Mouse (Mus musculus): ENCODE results near the gene Bivm.

Bivm gene

DNA sequence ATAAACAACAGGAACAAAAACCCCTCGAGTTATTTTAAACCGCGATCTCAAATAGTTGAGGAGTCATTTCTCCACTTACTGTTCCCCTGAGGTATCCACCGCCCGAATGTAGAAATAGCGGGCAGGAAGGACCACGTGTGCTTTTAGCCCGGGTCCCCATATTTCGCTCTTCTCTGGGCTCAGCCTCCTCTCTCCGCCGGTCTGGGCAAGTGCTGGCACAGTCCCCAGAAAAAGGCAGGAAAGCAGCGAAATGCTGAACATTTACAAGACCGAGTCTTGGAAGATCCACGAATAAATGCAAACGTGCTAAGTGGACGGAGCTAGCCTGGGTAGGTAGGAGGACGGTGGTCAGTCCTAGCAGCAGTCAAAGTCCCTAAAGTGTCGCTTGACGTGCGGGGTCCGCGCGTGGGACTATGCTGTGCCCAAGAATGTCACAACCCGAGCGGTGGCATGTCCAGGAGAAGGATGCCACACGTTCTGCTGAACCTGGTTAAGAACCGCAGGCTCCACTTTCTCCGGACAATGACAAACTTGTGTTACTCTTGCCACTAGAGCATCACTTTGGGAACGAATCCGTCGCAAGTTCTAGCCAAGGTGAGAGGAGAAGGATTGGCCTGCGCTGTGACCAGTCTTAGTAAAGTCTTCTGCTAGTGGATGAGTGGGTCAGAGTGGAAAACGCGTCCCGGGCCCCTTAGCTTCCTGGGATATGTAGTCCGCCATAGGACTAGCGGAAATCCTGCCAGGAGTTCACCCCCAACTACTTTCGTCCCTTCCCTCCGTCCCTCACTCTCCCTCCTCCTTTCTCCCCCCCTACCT is at the start of gene Bivm, which contains the start of gene Kdelc1:
Gene Bivm, plus strand, starts transcription at position 719 of the 816 bp plus-strand sequence.
Gene Kdelc1, minus strand, starts transcription at position 570 of the 816 bp plus-strand sequence.
- DNase-seq (ENCODE audit: low spot score) = peak; percentile 97

DNA sequence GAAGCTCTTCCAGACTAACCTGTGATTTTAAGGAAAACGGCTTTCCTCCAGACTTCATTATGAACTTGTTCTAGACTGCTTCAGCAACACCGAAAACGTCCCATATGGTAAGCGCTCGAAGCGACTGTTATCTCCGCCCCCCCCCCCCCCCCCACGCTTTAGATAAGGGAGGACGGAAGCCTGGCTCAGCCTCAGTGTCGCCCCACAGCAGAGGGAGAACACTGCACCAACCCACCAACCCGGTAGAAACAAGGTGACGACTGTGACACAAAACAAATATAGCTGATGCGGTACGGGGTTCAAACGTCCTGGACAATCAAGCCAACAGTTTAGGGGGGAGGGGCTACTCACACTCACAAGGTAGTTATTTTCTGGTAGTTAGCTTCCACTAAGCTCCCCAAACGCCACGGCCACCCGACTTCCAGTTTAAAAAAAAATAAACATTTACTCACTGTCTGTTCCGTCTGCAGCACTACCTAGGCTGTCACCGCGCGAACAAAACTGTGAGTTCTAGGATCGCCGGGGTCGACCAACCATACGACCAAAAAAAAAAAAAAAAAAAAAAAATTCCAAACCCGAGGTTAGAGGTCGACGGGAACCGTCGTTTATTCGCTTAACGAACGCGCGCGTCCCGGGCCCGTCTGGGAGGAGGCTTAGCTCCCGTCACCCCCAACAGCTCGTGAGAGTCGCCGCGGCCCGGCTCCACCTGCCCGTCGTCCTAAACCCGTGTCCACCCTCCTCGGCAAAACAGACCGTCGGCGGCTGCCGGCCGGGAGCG is 17.1 kb upstream of the Bivm start:
- DNase-seq (ENCODE audit: low spot score) = peak; percentile 66

DNA sequence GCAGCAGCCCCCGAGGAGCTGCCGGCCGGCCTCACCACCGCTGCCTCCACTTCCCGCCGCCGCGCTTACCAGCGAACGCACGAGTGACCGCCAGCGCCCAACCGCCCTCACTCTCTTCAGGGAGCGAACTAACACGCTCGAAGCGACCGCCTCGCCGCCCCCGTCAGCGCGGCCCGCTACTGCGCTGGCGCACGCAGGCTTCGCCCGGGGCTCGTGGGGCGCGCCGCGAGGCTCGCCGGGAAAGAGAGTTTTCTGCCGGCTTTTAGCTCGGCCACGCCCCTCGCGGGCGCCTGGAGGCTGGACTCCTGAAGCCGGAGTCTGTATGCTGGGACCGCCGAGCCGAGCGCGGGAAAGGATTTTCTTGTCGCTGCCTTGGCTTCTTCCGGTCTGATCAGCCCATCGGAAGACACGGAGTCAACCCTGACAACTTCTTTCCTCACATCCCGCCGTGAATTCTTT is 16.5 kb upstream of the Bivm start, which contains the start of gene Tex30:
Gene Tex30, minus strand, starts transcription at position 183 of the 459 bp plus-strand sequence.
- peak; percentile 98 for DNase-seq (ENCODE audit: low spot score)

DNA sequence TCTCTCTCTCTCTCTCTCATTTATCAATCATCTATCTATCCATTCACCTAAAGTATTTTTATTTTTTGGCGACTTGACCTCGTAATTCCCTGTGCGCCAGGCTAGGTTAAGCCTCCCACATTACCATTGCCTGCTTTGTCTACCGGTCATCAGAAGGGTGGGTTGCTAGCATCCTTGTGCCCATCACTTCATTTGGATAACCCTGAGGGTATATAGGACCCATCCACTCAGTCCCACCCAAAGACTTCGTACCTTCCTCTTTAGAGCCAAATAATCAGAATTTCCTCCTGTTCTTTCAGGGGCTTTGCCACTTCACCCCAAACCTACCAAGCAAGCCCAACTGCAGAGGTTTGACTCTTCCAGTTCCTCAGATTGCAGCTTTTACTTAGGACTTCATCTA is 15.8 kb upstream of the Bivm start:
- peak; percentile 33 for DNase-seq (ENCODE audit: low spot score)

DNA sequence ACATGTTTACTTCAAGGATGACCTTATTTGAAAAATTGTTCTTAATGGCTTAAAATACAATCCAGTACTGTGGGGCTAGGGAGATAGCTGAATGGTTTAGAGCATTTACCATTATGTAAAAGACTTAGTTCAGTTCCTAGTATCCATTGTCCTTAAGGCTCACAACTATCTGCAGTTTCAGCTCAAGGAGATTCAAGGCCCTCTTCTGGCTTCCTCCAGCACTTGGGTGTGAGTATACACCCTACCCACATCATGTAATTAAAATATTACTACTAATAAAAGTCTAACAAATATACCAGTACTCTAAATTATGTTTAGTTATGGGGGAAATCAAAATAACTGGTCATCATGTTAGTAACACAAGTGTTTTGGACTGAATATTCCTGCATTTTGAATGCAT is 1.2 kb upstream of the Bivm start:
- DNase-seq (ENCODE audit: low spot score) = peak; percentile 31

DNA sequence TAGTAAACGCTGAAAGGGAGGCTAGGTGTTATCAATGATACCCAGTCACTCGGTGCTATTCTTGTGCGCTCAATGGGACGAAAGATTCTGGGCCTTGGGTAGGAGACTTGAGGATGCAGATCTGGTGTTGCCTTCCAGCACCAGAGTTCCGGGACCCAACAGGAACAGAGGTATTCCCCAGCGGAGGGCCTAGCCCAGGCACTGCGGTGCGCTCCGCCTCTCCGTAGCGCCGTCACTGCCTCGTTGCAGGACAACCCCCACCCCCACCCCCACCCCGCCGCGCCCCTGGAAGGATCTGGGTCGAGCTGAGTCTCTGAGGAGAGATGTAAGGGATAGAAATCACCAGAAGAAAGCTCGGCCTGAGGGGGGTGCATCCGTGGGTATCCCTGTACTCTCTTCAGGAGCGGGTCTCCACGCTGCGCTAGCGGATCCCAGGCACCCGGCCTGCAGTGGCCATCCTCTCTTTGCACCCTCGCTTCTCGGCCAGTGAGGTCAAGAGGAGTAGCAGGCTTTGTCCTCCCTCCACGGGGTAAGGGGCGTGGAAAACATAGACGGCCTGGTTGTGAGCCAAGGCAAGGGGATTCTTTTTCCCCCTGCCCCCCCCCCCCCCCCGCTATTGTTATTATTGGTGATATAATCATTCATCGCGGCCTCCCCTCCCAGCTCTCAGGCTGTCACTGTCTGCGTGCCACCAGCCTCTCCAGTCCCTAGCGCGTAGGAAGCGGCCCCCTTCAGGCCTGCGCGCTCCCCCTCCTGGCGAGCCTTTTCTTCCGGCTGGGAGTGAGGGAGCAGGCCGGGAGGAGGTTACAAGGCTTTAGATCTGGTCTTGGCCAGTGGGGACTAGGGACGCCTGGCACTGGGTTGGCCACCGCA is 680 bp downstream of the Bivm start:
- peak; percentile 92 for DNase-seq (ENCODE audit: low spot score)

DNA sequence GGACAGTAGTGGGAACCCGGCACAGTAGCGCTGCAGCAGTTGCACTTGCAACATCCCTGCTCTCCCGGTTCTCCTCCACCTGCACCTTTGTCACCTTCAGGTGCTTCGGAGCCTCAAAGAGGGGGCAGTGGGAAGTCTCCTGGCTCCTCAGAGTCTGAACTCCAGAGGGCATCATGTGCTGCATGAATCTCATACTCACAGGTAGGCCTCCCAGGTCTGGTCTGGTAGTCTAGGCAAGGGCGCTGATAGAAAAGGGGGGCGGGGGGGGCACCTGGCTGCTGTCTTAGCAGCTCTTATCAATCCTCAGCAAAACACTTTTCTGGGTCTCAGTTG is 1.3 kb downstream of the Bivm start:
- DNase-seq (ENCODE audit: low spot score) = no peak

DNA sequence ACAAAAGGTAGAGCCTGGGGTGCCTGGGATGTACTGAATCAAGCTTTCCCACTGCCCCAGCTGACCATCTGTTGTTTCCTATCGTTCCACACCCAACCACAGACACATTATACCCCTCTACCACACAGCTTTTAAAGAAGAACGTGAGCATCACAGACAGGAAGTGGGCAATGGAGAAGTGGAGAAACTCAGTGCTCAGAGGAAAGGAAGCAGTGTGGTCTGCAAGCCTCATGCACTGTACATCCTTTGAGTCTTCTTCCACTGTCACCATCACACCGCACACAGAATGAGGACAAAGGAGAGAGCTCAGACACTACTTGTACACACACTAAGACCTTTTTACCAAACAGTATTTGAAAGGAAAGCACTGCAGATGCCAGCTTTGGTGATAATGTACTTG is 3.5 kb downstream of the Bivm start:
- no peak for DNase-seq (ENCODE audit: low spot score)

DNA sequence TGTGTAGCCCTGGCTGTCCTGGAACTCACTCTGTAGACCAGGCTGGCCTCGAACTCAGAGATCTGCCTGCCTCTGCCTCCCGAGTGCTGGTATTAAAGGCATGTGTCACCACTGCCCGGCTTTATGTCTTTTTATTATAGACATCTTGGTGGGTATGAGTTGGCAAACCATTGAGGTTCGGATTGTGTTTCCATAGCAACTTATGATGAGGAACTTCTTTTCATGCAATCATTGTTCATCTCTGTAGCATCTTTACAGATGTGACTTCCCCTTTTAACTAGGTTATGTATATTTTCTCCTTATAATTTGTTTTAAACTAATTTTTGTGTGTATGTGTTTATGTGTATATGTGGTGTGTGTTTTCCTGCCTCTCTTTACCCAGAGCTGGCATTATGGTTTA is 6.8 kb downstream of the Bivm start:
- DNase-seq (ENCODE audit: low spot score) = no peak

DNA sequence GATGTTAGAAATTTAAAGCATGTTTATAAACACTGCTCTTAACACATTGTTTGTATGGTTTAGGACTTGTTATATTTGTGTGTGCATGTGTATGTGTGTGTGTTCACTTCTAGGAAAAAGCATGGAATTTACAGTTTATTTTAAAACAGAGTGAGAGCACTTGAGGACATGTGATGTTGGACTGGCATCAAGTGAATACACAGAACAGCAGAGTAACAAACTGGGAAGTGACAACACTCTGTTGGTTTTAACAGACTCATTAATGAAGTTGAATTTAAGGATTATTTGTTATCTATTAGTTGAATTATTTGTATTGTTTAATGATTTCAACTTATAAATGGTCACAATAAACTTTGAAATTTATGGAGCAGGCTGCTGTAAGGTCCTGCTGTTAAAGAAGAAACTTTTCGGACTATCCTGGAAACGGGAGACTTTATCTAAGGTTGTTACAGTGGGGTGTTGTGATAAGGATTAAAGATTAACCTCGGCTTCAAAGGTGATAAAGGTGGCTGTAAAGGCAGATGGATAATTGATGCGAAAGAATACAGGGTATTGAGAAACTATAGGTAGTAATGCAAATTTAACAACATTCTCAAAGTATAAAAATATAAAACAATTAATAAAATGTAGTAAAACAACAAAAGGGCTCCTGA is 11.3 kb downstream of the Bivm start:
- DNase-seq (ENCODE audit: low spot score) = no peak

DNA sequence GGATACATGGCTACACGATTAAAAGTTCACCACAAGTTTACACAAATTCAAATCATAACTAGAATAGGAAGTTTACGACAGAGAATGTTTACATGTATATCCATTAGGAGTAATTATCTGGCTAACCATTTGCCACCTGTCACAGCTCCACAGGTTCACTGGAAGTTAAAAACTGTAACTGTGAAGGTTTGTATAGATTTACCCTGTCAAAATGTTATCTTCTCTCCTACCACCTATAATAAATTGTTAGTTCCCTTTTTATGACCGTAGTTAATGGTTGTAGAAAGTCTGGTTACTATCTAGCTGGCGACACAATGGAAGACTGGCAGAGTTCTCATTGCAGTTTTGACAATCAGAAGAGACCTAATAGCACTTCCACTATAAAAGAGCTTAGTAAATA is 21.5 kb downstream of the Bivm start:
- no peak for DNase-seq (ENCODE audit: low spot score)

DNA sequence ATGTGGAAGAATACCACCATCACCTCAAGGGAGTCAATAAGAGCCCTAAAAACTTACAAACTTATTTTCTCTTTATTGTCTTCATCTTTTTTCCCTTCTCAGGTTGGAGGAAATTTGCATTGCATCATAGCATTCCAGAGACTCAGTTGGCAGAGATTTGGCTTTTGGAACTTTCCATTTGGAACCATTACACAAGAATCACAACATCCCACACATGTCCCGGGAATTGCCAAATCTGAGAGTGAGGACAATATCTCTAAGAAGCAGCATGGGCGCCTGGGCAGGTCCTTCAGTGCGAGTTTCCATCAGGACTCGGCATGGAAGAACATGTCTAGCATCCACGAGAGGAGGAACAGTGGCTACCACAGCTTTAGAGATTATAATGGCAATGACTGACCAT is 24.0 kb downstream of the Bivm start:
- no peak for DNase-seq (ENCODE audit: low spot score)

DNA sequence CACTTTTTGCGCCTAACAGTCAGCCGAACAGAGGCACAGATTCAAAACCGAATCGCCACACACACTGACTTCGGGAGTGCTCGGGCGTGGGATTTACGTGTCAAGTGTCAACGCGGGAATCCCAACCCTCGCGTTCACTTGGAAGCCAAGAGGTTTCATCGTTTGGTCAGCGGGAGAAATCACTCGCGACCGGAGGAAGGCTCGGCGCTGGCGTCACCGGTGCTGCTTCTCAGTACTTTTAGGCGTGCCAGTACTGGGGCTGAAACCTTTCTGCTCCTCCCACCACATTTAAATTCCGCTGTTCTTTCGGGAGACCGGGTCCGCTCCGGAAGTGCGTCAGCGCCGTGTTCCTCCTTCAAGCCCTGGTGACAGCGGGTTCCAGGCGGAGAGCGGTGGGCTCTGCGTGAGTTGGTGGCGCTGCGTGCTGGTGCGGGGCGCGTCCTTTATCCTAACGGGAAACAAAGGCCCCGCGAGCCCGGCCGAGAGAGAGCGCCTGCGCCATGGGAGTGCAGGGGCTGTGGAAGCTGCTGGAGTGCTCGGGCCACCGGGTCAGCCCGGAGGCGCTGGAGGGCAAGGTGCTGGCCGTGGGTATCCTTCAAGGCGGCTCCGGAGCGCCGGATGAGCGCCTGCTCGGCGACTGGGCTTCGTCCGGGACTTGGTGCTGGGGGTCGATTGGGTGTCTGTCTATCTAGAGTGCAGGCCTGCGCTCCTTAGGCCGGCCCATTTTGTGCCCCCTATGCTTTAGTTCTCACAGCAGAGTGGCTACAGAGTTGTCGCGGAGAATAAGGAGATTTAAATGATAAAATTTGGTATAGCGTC is 29.0 kb downstream of the Bivm start, which contains the start of gene Ercc5:
Gene Ercc5, plus strand, starts transcription at position 182 of the 819 bp plus-strand sequence.
- peak; percentile 94 for DNase-seq (ENCODE audit: low spot score)

DNA sequence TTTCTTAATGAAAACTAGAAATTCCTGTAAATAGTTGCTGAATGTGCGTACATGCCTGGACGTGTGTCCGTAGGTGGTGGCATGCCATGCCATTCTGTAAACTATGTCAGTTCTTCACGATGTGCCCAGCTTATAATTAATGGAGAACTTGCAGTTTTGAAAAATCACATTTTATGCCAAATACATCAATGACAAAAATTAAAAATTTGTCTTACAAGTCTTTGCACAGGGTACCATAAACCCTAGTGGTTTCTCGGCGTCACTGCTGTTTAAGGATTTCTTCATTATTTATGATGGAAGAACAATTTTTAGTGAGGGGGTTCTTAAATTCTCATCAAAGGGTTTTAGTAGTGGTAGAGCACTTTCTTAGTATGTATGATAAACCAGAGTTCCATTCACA is 29.9 kb downstream of the Bivm start:
- DNase-seq (ENCODE audit: low spot score) = peak; percentile 45

DNA sequence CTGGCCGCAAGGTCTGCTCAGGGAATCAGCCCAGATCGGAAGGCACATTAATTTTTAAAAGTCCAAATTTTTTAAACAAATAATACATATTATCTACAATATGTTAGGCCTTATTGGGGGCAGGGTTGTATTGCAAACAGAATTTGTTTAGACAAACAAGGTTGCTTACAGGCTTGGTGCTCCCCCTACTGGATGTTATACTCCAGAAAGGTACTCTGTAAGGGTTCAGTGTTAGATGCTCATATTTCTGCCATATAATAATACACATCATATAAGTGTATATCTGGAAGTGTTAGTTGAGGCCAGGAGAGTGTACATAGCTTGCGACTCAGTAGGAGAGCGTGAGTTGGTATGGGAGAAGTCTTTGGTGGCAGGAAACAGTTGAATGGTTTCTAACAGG is 36.5 kb downstream of the Bivm start:
- peak; percentile 17 for DNase-seq (ENCODE audit: low spot score)

DNA sequence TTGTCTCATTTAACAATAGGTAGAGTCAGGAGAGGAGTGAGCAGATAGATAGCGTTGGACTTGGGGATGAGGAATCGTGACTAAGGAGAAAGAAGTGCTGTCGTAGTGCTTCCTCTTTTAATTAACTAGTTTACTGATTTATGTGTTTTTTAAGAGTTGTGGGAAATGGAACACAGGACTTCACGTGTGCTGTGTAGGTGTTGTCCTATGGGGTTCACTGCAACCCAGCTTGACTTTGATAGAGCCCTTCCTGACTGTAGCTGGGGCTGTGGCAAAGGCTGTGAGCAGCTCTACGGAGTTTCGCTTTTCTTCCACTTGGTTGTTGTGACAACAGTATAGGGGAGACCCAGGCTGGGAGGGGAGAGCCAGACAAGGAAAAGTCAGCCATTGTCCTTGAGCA is 39.6 kb downstream of the Bivm start:
- no peak for DNase-seq (ENCODE audit: low spot score)

DNA sequence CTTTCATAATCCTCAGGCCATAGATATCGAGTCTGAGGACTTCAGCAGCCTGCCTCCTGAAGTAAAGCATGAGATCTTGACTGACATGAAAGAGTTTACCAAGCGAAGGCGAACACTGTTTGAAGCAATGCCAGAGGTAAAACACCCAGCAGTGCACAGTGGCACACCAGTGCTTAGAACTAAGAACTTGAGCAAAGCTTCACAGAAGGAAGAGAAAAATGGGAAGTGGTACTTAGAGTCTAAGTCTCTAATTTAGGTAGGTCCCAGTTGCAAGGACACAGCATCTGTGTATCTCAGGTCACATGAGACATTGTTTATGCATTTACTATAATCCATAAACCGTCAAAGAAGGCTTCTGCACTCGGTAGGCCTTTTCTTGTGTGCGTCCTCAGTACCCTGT is 43.1 kb downstream of the Bivm start:
- DNase-seq (ENCODE audit: low spot score) = no peak

DNA sequence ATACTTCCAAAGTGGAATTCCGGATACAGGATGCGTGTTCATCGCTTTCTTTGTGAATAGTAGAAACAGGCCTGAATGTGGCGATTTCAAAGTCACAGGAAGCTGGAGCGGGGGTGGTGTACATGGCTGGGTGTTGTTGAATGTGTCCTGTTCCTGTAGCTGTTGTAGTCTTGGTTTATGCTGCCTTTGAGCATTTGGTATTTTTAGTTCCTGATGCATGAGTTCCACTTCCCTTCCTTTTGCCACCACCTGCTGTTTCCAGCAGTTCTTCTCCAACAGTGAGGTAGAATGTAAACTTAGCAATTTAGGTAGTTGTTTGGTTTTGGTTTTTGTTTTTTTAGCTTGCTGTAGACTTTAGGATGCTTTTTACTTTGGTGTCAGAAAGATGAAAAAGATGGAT is 43.6 kb downstream of the Bivm start:
- DNase-seq (ENCODE audit: low spot score) = no peak

DNA sequence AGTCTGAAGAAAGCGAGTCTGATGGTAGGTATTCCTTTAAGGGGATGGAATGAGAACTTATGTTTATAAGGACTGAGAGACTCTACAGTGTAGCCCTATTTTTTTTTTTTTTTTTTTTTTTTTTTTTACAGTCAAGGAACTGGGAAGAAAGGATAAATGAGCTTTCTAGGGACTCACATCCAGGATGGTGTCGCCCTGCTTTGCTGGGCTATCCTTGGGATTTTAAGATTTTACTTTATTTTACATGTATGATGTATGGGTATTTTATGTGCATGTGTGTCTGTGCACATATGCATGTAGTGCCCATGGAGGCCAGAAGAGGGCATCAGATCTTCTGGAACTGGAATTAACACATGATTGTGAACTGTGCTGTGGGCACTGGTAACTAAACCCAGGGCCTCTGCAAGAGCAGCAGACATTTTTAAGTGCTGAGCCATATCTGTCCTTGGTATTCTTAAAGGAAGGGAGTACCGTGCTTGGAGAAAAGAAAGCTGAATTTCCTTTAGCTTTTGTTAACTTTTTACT is 49.2 kb downstream of the Bivm start:
- DNase-seq (ENCODE audit: low spot score) = no peak

DNA sequence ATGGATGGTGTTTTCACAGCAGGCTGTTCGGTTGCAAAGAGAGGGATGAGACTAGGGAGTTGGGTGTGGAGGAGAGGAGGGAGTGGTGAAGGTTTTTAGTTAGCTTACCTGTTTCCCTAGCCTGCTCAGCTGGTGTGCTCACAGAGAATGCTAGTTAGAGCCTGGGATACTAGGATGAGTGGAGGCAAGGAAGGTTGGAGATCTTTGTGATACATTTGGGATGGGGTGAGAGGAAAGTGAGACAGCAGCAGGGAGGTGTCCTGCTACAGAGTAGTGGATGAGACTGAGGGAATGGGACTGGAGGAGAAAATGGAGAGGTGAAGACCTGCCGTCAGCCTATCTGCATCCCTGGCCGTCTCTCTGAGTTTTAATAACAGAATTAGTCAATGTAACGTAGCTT is 53.9 kb downstream of the Bivm start:
- DNase-seq (ENCODE audit: low spot score) = no peak

DNA sequence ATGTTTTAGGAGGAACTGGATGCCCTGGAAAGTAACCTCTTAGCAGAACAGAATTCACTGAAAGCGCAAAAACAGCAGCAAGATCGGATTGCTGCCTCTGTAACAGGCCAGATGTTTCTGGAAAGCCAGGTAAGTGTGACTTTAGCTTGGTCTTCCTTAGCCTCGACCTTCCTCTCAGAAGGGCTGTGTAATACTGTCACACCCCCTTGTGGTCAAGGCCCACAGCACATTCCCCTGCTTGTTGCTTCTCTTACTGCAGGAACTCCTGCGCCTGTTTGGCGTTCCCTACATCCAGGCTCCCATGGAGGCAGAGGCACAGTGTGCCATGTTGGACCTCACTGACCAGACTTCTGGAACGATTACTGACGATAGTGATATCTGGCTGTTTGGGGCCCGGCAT is 55.1 kb downstream of the Bivm start:
- peak; percentile 11 for DNase-seq (ENCODE audit: low spot score)

Measured in embryo, embryonic 10.5 days (tissue).